Mouse (Mus musculus) kidney, postnatal 0 days (tissue): Measurements from ENCODE around the gene Rilpl1. TPM values are rescaled to one million over a fixed set of nuclear protein-coding genes. Genes with fewer than 3 reads are reported as not detected.

ENCODE experiments used
- ATAC-seq: fragments of 200-750 bp; cut with Nextera tagmentation; replicated peaks from 2 replicates; pipeline ENCODE4 v1.8.0; 2017; ENCODE audit warnings: low read depth, moderate number of reproducible peaks, moderate TSS enrichment, moderate library complexity; ENCODE audit not compliant: low FRiP score
- DNase-seq: peaks from one replicate; pipeline ENCODE4 v3.0.0-alpha.2; 2016; ENCODE audit warnings: low spot score
- H3K27ac ChIP-seq: fragments of 300-500 bp; sonication (generic); 2 replicates; pipeline ENCODE4 v1.5.1; 2014; ENCODE audit warnings: mild to moderate bottlenecking
- H3K27me3 ChIP-seq: fragments of 300-500 bp; sonication (generic); 2 replicates; pipeline ENCODE4 v1.6.1; 2014; ENCODE audit warnings: low read length, mixed read lengths; ENCODE audit not compliant: insufficient read depth
- H3K36me3 ChIP-seq: fragments of 300-500 bp; sonication (generic); 2 replicates; pipeline ENCODE4 v1.6.1; 2014; ENCODE audit warnings: low read length, mixed read lengths; ENCODE audit not compliant: insufficient read depth
- H3K4me1 ChIP-seq: fragments of 300-500 bp; sonication (generic); replicated peaks from 2 replicates; pipeline ENCODE4 v1.6.1; 2014; ENCODE audit warnings: antibody characterized with exemption, low read length, mixed read lengths; ENCODE audit not compliant: insufficient read depth
- H3K4me2 ChIP-seq: fragments of 300-500 bp; sonication (generic); 2 replicates; pipeline ENCODE4 v1.6.1; 2014; ENCODE audit warnings: mild to moderate bottlenecking, low read length, moderate library complexity, mixed read lengths
- H3K4me3 ChIP-seq: fragments of 300-500 bp; sonication (generic); replicated peaks from 2 replicates; pipeline ENCODE4 v1.5.1; 2014; ENCODE audit warnings: low read depth, low read length
- H3K9ac ChIP-seq: fragments of 300-500 bp; sonication (generic); 2 replicates; pipeline ENCODE4 v1.6.1; 2014; ENCODE audit warnings: low read depth, low read length
- H3K9me3 ChIP-seq: fragments of 300-500 bp; sonication (generic); replicated peaks from 2 replicates; pipeline ENCODE4 v1.6.1; 2016; ENCODE audit warnings: low read length, inconsistent platforms, mixed read lengths
- CTCF ChIP-seq: IDR thresholded peaks from 2 replicates; pipeline ENCODE4 v1.5.1; 2016; ENCODE audit warnings: antibody characterized with exemption, low read depth, mild to moderate bottlenecking, moderate library complexity
- WGBS: fragments of 180-500 bp; shearing (Covaris S2); extraction: QIAGEN DNeasy Blood & Tissue Kit; methylation state at CpG from one replicate; pipeline ENCODE4 v1.1.7; 2014; 5-methylcytosine and 5-hydroxymethylcytosine counted together
- polyA plus RNA-seq: library from polyadenylated mRNA; unstranded; fragments of >200 nt; fragmentation: Nextera tagmentation; extraction: Ambion mirVana; gene quantifications from 2 replicates; pipeline ENCODE4 v1.2.1, GENCODE M21; 2015

Rilpl1 gene
- polyA plus RNA-seq, 1 experiment from 2014 or later, result 27.2 TPM

- H3K4me3 ChIP-seq, result no peak overlapping the region
- no peaks in the 10 kb centered on the region for H3K9me3 ChIP-seq
- ATAC-seq (no peak), DNase-seq (no peak)
- H3K36me3 ChIP-seq, result peaks cover 66% of the 10 kb centered on the region
- H3K4me2 ChIP-seq, result no peak overlapping the region
- H3K4me1 ChIP-seq, result no peaks in the 10 kb centered on the region; the same call in 1 of the 2 replicates
- no peak for TF ChIP-seq CTCF
- peak overlapping the region; percentile 64 for H3K27ac ChIP-seq
- H3K27me3 ChIP-seq, result no peaks in the 10 kb centered on the region
- 74% methylated on average over 15 of the region's 15 CpGs for WGBS
- H3K9ac ChIP-seq, result no peak overlapping the region
Measured at GRCm38 (mm10) chr5:124452494-124453228, 78.5 kb downstream of the Rilpl1 start.

GRCm38 (mm10) chr5:124450641-124451340 is 80.4 kb downstream of the Rilpl1 start:
- DNase-seq (no peak), ATAC-seq (no peak)
- Histone ChIP-seq H3K4me2 (no peak overlapping the region), H3K36me3 (peaks cover 52% of the 10 kb centered on the region), H3K27me3 (no peaks in the 10 kb centered on the region), H3K4me1 (no peaks in the 10 kb centered on the region; the same call in 1 of the 2 replicates), H3K4me3 (no peak overlapping the region), H3K27ac (no peak overlapping the region), H3K9me3 (no peaks in the 10 kb centered on the region), H3K9ac (no peak overlapping the region)
- TF ChIP-seq CTCF, result no peak
- 73% methylated on average over 16 of the region's 16 CpGs for WGBS

- peaks cover 51% of the 10 kb centered on the region for H3K36me3 ChIP-seq
- no peak overlapping the region for H3K4me3 ChIP-seq
- no peak for ATAC-seq
- no peak overlapping the region for H3K9ac ChIP-seq
- H3K27ac ChIP-seq, result no peak overlapping the region
- H3K27me3 ChIP-seq, result no peaks in the 10 kb centered on the region
- H3K9me3 ChIP-seq, result no peaks in the 10 kb centered on the region
- 80% methylated on average over 7 of the region's 7 CpGs for WGBS
- TF ChIP-seq CTCF, result no peak
- no peak for DNase-seq
- no peak overlapping the region for H3K4me2 ChIP-seq
- H3K4me1 ChIP-seq, result no peaks in the 10 kb centered on the region; the same call in 1 of the 2 replicates
Measured at GRCm38 (mm10) chr5:124450051-124450450, 81.1 kb downstream of the Rilpl1 start.

- no peaks in the 10 kb centered on the region for H3K9me3 ChIP-seq
Measured at GRCm38 (mm10) chr5:124449494-124449893, 81.7 kb downstream of the Rilpl1 start.

GRCm38 (mm10) chr5:124446301-124446881 is 84.8 kb downstream of the Rilpl1 start:
- Histone ChIP-seq H3K36me3 (peaks cover 31% of the 10 kb centered on the region), H3K9ac (peak overlapping the region; percentile 87), H3K4me2 (peak overlapping the region; percentile 87), H3K27me3 (no peaks in the 10 kb centered on the region), H3K27ac (peak overlapping the region; percentile 88), H3K4me1 (peaks cover 6% of the 10 kb centered on the region), H3K9me3 (no peaks in the 10 kb centered on the region), H3K4me3 (peak overlapping the region; percentile 76)
- peak; percentile 39 for TF ChIP-seq CTCF
- ATAC-seq, result peak; percentile 77
- WGBS, result 2% methylated on average over 15 of the region's 15 CpGs
- peak; percentile 87 for DNase-seq

More at GRCm38 (mm10) chr5:124449494-124449893, 81.7 kb downstream of the Rilpl1 start:
- TF ChIP-seq CTCF, result no peak
- peaks cover 5% of the 10 kb centered on the region for H3K4me1 ChIP-seq
- DNase-seq (no peak), ATAC-seq (no peak)
- H3K4me2 ChIP-seq, result no peak overlapping the region
- peaks cover 49% of the 10 kb centered on the region for H3K36me3 ChIP-seq
- no peak overlapping the region for H3K9ac ChIP-seq
- H3K4me3 ChIP-seq, result no peak overlapping the region
- no peak overlapping the region for H3K27ac ChIP-seq
- no peaks in the 10 kb centered on the region for H3K27me3 ChIP-seq
- WGBS, result 71% methylated on average over 6 of the region's 6 CpGs

DNA sequence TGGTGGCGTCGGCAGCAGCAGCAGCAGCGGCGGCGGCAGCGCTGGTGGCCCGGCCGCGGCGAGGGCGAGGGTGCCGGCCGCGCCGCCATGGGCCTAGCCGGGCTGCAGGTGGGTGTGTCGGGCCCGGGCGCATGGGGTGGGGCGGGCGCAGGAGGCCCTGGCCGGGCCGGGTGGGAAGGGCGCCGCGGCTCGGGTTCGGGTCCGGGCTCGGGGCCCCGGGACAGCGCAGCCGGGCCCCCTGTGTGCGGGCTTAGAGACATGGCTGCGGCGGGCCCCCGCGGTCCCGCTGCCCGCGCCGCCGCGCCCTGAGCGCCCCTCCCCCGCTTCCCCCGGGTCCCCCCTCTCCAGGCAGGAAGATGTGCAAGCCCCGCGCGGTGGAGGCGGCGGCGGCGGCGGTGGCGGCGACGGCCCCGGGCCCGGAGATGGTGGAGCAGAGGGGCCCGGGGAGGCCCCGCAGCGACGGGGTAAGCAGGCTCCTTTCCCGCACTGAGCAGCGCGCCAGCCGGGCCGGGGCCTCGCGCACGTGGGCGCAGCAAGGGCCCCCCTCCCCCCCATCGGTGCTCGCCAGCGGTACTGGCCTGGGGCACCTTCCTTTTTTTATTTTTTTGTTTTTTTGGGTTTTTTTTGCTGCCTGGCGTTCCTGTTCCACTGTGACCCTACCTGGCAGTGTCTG is 85.4 kb downstream of the Rilpl1 start:
- peak overlapping the region; percentile 87 for H3K4me2 ChIP-seq
- H3K27ac ChIP-seq, result peak overlapping the region; percentile 88
- H3K9ac ChIP-seq, result peak overlapping the region; percentile 87
- DNase-seq (peak; percentile 10), ATAC-seq (peak; percentile 55)
- peaks cover 25% of the 10 kb centered on the region for H3K36me3 ChIP-seq
- no peaks in the 10 kb centered on the region for H3K27me3 ChIP-seq
- peaks cover 8% of the 10 kb centered on the region for H3K4me1 ChIP-seq
- peak overlapping the region; percentile 76 for H3K4me3 ChIP-seq
- WGBS, result under 1% methylated on average over 21 of the region's 77 CpGs
- TF ChIP-seq CTCF, result no peak
- no peaks in the 10 kb centered on the region for H3K9me3 ChIP-seq
